In genomic region chr2:169233151-169234123, GRCm38 (mm10) we compare ENCODE assay signal across 27 mouse cellular contexts.
DNase-seq lines count a peak whose midpoint lies in the region; ATAC-seq and TF ChIP-seq lines count a peak whose summit lies in the region.
"Had no signal": no experiment of that assay in that cellular context is flagged by ENCODE, and none has a peak within 500 bp of the region (broad histone marks: within the 10 kb centered on the region; RNA-seq: fewer than 3 reads in every experiment).

No protein-coding gene starts in this region.

- ATAC-seq in intestine, embryonic 15.5 days, result no peak
- ATAC-seq in intestine, postnatal 0 days, result no peak
- peak; percentile 51 for ATAC-seq in lung, embryonic 15.5 days (ENCODE audit: borderline replicate concordance, extremely low read depth, low FRiP score, low TSS enrichment)
- no peak for ATAC-seq in megakaryocyte, adult 5-6 weeks (ENCODE audit: poor library complexity, severe bottlenecking)
- ATAC-seq: forebrain, embryonic 13.5 days; forebrain, embryonic 16.5 days; hindbrain, embryonic 16.5 days had no signal

- intact Hi-C loops in left cerebral cortex, adult 2 months (cut with DNase I), result no loop called here

- H3K27ac ChIP-seq in intestine, embryonic 15.5 days, result 0 out of 2 replicates have a peak overlapping the region, but pooled peaks have one; percentile 4
- no peak overlapping the region for H3K27ac ChIP-seq in intestine, postnatal 0 days (ENCODE audit: low read depth, low read length)
- peak overlapping the region; percentile 53 for H3K27ac ChIP-seq in lung, embryonic 15.5 days
- H3K27ac ChIP-seq in limb, embryonic 10.5 days, result 0 out of 2 replicates have a peak overlapping the region, but pooled peaks have one; percentile 9
- H3K27ac ChIP-seq in left cerebral cortex, adult 2 months, result no peak overlapping the region
- H3K27ac ChIP-seq: forebrain, embryonic 10.5 days; forebrain, embryonic 13.5 days; heart, embryonic 15.5 days; hindbrain, embryonic 10.5 days; hindbrain, embryonic 13.5 days had no signal

- no peak overlapping the region for H3K4me3 ChIP-seq in intestine, embryonic 15.5 days (replicated peaks)
- H3K4me3 ChIP-seq in intestine, postnatal 0 days (ENCODE audit: low read depth, low read length), result no peak overlapping the region
- no peak overlapping the region for H3K4me3 ChIP-seq in lung, embryonic 15.5 days
- peak overlapping the region; percentile 24 for H3K4me3 ChIP-seq in megakaryocyte, embryonic 14.5 days (replicated peaks)
- no peak overlapping the region for H3K4me3 ChIP-seq in limb, embryonic 10.5 days
- no peak overlapping the region for H3K4me3 ChIP-seq in left cerebral cortex, adult 2 months
- H3K4me3 ChIP-seq: forebrain, embryonic 10.5 days; forebrain, embryonic 13.5 days; heart, embryonic 12.5 days; heart, embryonic 15.5 days; hindbrain, embryonic 10.5 days; hindbrain, embryonic 13.5 days had no signal

- H3K36me3 ChIP-seq in intestine, embryonic 15.5 days, result no peaks in the 10 kb centered on the region
- no peaks in the 10 kb centered on the region for H3K36me3 ChIP-seq in intestine, postnatal 0 days (ENCODE audit: control insufficient read depth, insufficient read depth)
- H3K36me3 ChIP-seq in lung, embryonic 15.5 days, result no peaks in the 10 kb centered on the region
- H3K36me3 ChIP-seq in megakaryocyte, embryonic 14.5 days (replicated peaks; ENCODE audit: low read length), result no peaks in the 10 kb centered on the region
- H3K36me3 ChIP-seq in limb, embryonic 10.5 days, result no peaks in the 10 kb centered on the region
- H3K36me3 ChIP-seq: forebrain, embryonic 10.5 days; heart, embryonic 12.5 days; heart, embryonic 15.5 days; hindbrain, embryonic 10.5 days; hindbrain, embryonic 13.5 days had no signal

- no peaks in the 10 kb centered on the region for H3K27me3 ChIP-seq in intestine, embryonic 15.5 days (replicated peaks)
- H3K27me3 ChIP-seq in intestine, postnatal 0 days (replicated peaks; ENCODE audit: control insufficient read depth, insufficient read depth, low read length), result no peaks in the 10 kb centered on the region
- no peaks in the 10 kb centered on the region for H3K27me3 ChIP-seq in lung, embryonic 15.5 days
- H3K27me3 ChIP-seq in megakaryocyte, embryonic 14.5 days (replicated peaks), result no peaks in the 10 kb centered on the region
- no peaks in the 10 kb centered on the region for H3K27me3 ChIP-seq in limb, embryonic 10.5 days (ENCODE audit: low read depth, poor library complexity, severe bottlenecking)
- H3K27me3 ChIP-seq: CH12.LX; forebrain, embryonic 13.5 days; heart, embryonic 12.5 days; heart, embryonic 15.5 days; hindbrain, embryonic 13.5 days had no signal

- 73% methylated on average over 14 of the region's 14 CpGs for WGBS in intestine, embryonic 15.5 days
- WGBS in intestine, postnatal 0 days, result 73% methylated on average over 14 of the region's 14 CpGs
- 56% methylated on average over 14 of the region's 14 CpGs for WGBS in lung, embryonic 15.5 days
- WGBS in limb, embryonic 10.5 days, result 88% methylated on average over 14 of the region's 14 CpGs

- H3K4me2 ChIP-seq in intestine, embryonic 15.5 days (replicated peaks), result no peak overlapping the region
- H3K4me2 ChIP-seq in intestine, postnatal 0 days (replicated peaks; ENCODE audit: low read depth), result no peak overlapping the region
- no peak overlapping the region for H3K4me2 ChIP-seq in lung, embryonic 15.5 days
- H3K4me2 ChIP-seq: forebrain, embryonic 13.5 days; heart, embryonic 12.5 days; heart, embryonic 15.5 days; hindbrain, embryonic 13.5 days had no signal

- no peak for DNase-seq in lung, postnatal 25 days (ENCODE audit: low spot score)
- DNase-seq in limb, embryonic 10.5 days (ENCODE audit: low spot score), result no peak
- DNase-seq in left cerebral cortex, adult 2 months (ENCODE audit: extremely low spot score in 1 of 2, low spot score in 2 of 2), result no peak
- DNase-seq: adrenal gland, postnatal 10 days; adrenal gland, postnatal 36 days; B cell, adult 2 months; cerebellum, adult 18-20 months; cerebellum, adult 9-10 months; cerebellum, postnatal 14 days; gastrocnemius, postnatal 10 days; gastrocnemius, postnatal 36 days; heart, postnatal 10 days; heart, postnatal 36 days had no signal

- H3K9me3 ChIP-seq in intestine, embryonic 15.5 days, result no peaks in the 10 kb centered on the region
- H3K9me3 ChIP-seq in intestine, postnatal 0 days (ENCODE audit: control insufficient read depth), result no peaks in the 10 kb centered on the region
- H3K9me3 ChIP-seq in lung, embryonic 15.5 days, result no peaks in the 10 kb centered on the region
- H3K9me3 ChIP-seq in megakaryocyte, embryonic 14.5 days, result peaks cover 64% of the 10 kb centered on the region
- no peaks in the 10 kb centered on the region for H3K9me3 ChIP-seq in limb, embryonic 10.5 days (replicated peaks)
- H3K9me3 ChIP-seq: forebrain, embryonic 10.5 days; forebrain, embryonic 13.5 days; heart, embryonic 15.5 days; hindbrain, embryonic 13.5 days had no signal

- no peak overlapping the region for H3K9ac ChIP-seq in intestine, embryonic 15.5 days
- no peak overlapping the region for H3K9ac ChIP-seq in intestine, postnatal 0 days (ENCODE audit: low read depth, low read length)
- H3K9ac ChIP-seq in lung, embryonic 15.5 days, result no peak overlapping the region
- H3K9ac ChIP-seq: forebrain, embryonic 13.5 days; heart, embryonic 12.5 days; heart, embryonic 15.5 days; hindbrain, embryonic 13.5 days had no signal

- 0 out of 2 replicates have a peak, but pooled peaks cover 4% of the 10 kb centered on the region for H3K4me1 ChIP-seq in intestine, embryonic 15.5 days (replicated peaks)
- H3K4me1 ChIP-seq in intestine, postnatal 0 days (replicated peaks; ENCODE audit: control insufficient read depth, insufficient read depth, low read length), result no peaks in the 10 kb centered on the region
- peaks cover 13% of the 10 kb centered on the region for H3K4me1 ChIP-seq in lung, embryonic 15.5 days
- H3K4me1 ChIP-seq in megakaryocyte, embryonic 14.5 days, result no peaks in the 10 kb centered on the region
- H3K4me1 ChIP-seq in limb, embryonic 10.5 days, result no peaks in the 10 kb centered on the region
- H3K4me1 ChIP-seq: forebrain, embryonic 10.5 days; forebrain, embryonic 13.5 days; heart, embryonic 12.5 days; heart, embryonic 15.5 days; hindbrain, embryonic 10.5 days; hindbrain, embryonic 13.5 days had no signal

- no peak for TF ChIP-seq CTCF in intestine, postnatal 0 days (IDR thresholded peaks at IDR 0.05; ENCODE audit: low read depth)
- TF ChIP-seq CTCF in left cerebral cortex, adult 2 months (IDR thresholded peaks at IDR 0.05), result no peak

Comparison
In these comparisons a context has a peak if more than half of its experiments do, and no peak if none do; other contexts are left out.
1. H3K27ac ChIP-seq: peak in intestine, embryonic 15.5 days (single experiment), lung, embryonic 15.5 days (single experiment) and limb, embryonic 10.5 days (single experiment); none in intestine, postnatal 0 days (single experiment) and left cerebral cortex, adult 2 months (single experiment).